Mouse (Mus musculus): ENCODE measurements at regions not wholly inside any gene's neighbourhood (a gene's known extent, or its start where the extent isn't known, plus 50 kb on each side); places are given as distances from the start of the nearest gene placed in this dataset.

DNA sequence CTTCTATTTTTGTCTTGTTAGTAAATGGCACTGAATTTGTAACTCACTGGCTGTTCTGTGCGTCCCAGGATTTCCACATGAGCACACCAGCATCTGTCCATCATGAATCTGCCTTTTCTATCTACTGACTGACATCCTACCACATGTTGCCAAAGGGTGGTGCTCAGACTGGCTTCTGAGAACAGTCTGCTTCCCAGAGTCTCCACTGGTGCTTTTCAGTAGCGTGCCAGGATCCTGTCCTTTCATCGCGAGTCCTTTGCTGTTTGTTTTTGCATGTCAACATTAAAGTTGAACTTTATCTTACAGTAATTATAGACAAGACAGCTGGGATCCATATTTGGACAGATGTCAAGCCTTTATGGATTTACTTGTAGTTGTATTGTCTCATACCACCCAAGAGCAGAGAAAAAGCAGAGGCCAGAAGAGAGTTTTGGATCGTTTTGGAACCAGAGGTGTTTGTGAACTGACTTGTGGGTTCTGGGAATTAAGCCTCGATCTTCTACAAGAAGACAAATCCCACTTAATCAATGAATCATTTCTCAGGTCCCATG, 314.0 kb upstream of the Agtr1b start:
- DNase-seq (ENCODE audit: low read depth) = no peak

DNA sequence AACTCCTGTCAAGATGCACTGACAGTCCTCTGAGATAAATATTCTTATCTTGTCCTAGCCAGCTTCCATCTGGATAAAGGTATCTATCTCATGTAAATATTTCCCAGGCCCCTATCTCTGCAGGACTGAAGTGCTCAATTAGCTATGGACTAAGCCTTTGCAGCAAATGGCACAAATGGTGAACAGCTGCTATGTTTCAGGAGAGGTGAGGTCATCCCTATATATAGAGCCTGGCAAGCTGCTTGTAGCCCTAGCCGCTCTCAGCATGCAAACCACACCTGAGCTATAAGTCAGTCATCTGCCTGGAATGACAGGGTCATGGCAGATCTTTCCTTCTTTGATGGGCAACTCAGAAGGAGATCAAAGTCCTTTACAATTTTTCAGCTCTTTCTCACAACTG, 294.9 kb upstream of the Agtr1b start:
- no peak for DNase-seq (ENCODE audit: low read depth)

DNA sequence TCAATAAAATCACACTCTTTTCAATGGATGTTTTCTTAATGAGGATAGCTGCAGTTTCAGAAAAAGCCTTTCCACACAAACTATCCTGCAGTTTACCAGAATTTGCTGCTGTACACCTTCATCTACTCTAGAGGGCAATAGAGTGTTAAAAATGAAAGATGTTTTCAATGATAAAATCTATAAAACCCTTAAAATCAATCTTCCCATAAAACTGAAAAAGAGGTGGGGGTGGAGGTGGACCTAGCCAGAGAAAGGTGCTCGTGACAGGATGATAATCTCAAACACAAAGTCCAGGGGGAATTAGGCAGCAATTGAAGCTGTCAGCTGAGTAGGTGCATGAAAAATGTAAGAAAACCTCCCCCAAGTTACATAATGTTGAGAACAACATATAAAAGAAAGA, 288.4 kb upstream of the Agtr1b start:
- peak; percentile 32 for DNase-seq (ENCODE audit: low read depth)
